Mouse (Mus musculus) liver, adult 2 months (tissue): Measurements from ENCODE around the gene Ms4a10. TPM values are rescaled to one million over a fixed set of nuclear protein-coding genes. Genes with fewer than 3 reads are reported as not detected.

Experiments
- DNase-seq: peaks from one replicate; pipeline ENCODE4 v3.0.0-alpha.2; 2011; ENCODE audit warnings: low read depth, low spot score; ENCODE audit errors: extremely low read depth
- H3K27ac ChIP-seq: fragments of 200-500 bp; replicated peaks from 2 replicates; pipeline ENCODE4 v1.5.1; 2012; ENCODE audit warnings: low read depth, mild to moderate bottlenecking, control low read depth, inconsistent platforms, low read length; ENCODE audit not compliant: insufficient read depth
- H3K27me3 ChIP-seq: fragments of 200-500 bp; 2 replicates; pipeline ENCODE4 v1.6.1; 2012; ENCODE audit warnings: mild to moderate bottlenecking, moderate library complexity, low read length, inconsistent platforms; ENCODE audit not compliant: control insufficient read depth, insufficient read depth
- H3K36me3 ChIP-seq: fragments of 200-500 bp; 2 replicates; pipeline ENCODE4 v1.6.1; 2012; ENCODE audit warnings: low read length, inconsistent platforms; ENCODE audit not compliant: control insufficient read depth, insufficient read depth
- H3K4me1 ChIP-seq: fragments of 200-500 bp; 2 replicates; pipeline ENCODE4 v1.6.1; 2011; ENCODE audit warnings: low read length; ENCODE audit not compliant: control insufficient read depth, insufficient read depth
- H3K4me3 ChIP-seq: fragments of 200-500 bp; 2 replicates; pipeline ENCODE4 v1.5.1; 2011; ENCODE audit warnings: low read depth, mild to moderate bottlenecking, control low read depth, low read length, moderate library complexity; ENCODE audit not compliant: insufficient read depth
- H3K79me2 ChIP-seq: fragments of 200-500 bp; 2 replicates; pipeline ENCODE4 v1.6.1; 2012; ENCODE audit warnings: inconsistent platforms, mild to moderate bottlenecking, low read length, moderate library complexity; ENCODE audit not compliant: control insufficient read depth, insufficient read depth
- H3K9ac ChIP-seq: fragments of 200-500 bp; 2 replicates; pipeline ENCODE4 v1.6.1; 2012; ENCODE audit warnings: low read depth, mild to moderate bottlenecking, control low read depth, inconsistent platforms, low read length
- CTCF ChIP-seq: fragments of 200-500 bp; IDR thresholded peaks from 2 replicates; pipeline ENCODE4 v1.5.1; 2011; ENCODE audit warnings: low read depth, low read length, control low read depth
- POLR2A ChIP-seq: fragments of 200-500 bp; IDR thresholded peaks from 2 replicates; pipeline ENCODE4 v1.6.1; 2011; ENCODE audit warnings: low read length, control low read depth; ENCODE audit not compliant: insufficient read depth; ENCODE audit errors: extremely low read depth
- WGBS: fragments of 180-500 bp; shearing (Covaris S2); methylation state at CpG from one replicate; pipeline ENCODE4 v1.1.7; 2018; 5-methylcytosine and 5-hydroxymethylcytosine counted together
- polyA plus RNA-seq: library from polyadenylated mRNA; depleted of rRNA; stranded (reverse); fragments of >200 nt; gene quantifications from 2 replicates; pipeline ENCODE4 v1.2.3, GENCODE M21; 2012
- total RNA-seq: library from RNA; depleted of rRNA; stranded (reverse); fragments of >200 nt; gene quantifications from 2 replicates; pipeline ENCODE4 v1.2.3, GENCODE M21; 2014

The Ms4a10 gene
- total and polyA plus RNA-seq, 2 experiments = not detected

DNA sequence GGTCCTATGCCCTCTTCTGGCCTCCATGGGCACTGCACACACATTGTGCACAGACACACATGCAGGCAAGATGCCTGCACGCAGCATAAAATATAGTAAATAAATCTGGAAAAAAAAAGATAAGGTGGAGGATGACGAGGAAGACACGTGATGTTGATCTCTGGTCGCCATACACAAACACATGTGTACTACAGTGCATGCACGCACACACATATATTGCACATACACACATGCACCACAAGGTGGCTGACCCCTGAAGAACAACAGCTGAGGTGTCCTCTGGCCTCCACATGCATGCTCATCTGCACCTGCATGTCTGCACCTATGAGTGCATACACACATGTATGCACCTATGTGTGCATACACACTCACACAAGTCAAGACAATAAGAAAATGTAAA lies 38.4 kb downstream of the Ms4a10 start:
- H3K36me3 ChIP-seq = no peaks in the 10 kb centered on the region

GRCm38 (mm10) chr19:10935029-10935428 lies 39.4 kb downstream of the Ms4a10 start:
- no peaks in the 10 kb centered on the region for H3K27me3 ChIP-seq
- H3K27ac ChIP-seq = no peak overlapping the region
- WGBS = 57% methylated on average over 5 of the region's 5 CpGs
- DNase-seq = no peak
- no peak for TF ChIP-seq POLR2A
- no peak for TF ChIP-seq CTCF
- H3K79me2 ChIP-seq = no peaks in the 10 kb centered on the region
- H3K4me3 ChIP-seq = no peak overlapping the region
- H3K36me3 ChIP-seq = no peaks in the 10 kb centered on the region
- H3K9ac ChIP-seq = no peak overlapping the region
- H3K4me1 ChIP-seq = no peaks in the 10 kb centered on the region

More for the DNA sequence above, 38.4 kb downstream of the Ms4a10 start:
- Histone ChIP-seq H3K27ac (no peak overlapping the region), H3K79me2 (no peaks in the 10 kb centered on the region), H3K4me3 (no peak overlapping the region), H3K27me3 (no peaks in the 10 kb centered on the region), H3K9ac (no peak overlapping the region), H3K4me1 (no peaks in the 10 kb centered on the region)
- DNase-seq = no peak
- WGBS = 91% methylated on average over 5 of the region's 5 CpGs
- TF ChIP-seq CTCF (peak; percentile 8; the same call in 1 of the 2 replicates), POLR2A (no peak)

- WGBS = 92% methylated on average over 2 of the region's 2 CpGs
- Histone ChIP-seq H3K79me2 (no peaks in the 10 kb centered on the region), H3K27me3 (0 out of 2 replicates have a peak, but pooled peaks cover 3% of the 10 kb centered on the region), H3K9ac (no peak overlapping the region), H3K4me3 (no peak overlapping the region), H3K36me3 (no peaks in the 10 kb centered on the region), H3K27ac (no peak overlapping the region), H3K4me1 (no peaks in the 10 kb centered on the region)
- no peak for TF ChIP-seq CTCF
- DNase-seq = no peak
These were observed 43.8 kb downstream of the Ms4a10 start for GRCm38 (mm10) chr19:10930641-10931040.

GRCm38 (mm10) chr19:10926666-10927065 lies 47.8 kb downstream of the Ms4a10 start:
- no peak for DNase-seq
- Histone ChIP-seq H3K9ac (no peak overlapping the region), H3K4me1 (no peaks in the 10 kb centered on the region), H3K36me3 (no peaks in the 10 kb centered on the region), H3K27me3 (0 out of 2 replicates have a peak, but pooled peaks cover 3% of the 10 kb centered on the region), H3K27ac (no peak overlapping the region), H3K79me2 (no peaks in the 10 kb centered on the region), H3K4me3 (no peak overlapping the region)
- TF ChIP-seq CTCF (no peak), POLR2A (no peak)
- 68% methylated on average over 4 of the region's 4 CpGs for WGBS

- Histone ChIP-seq H3K36me3 (no peaks in the 10 kb centered on the region), H3K4me3 (no peak overlapping the region), H3K4me1 (no peaks in the 10 kb centered on the region), H3K27me3 (0 out of 2 replicates have a peak, but pooled peaks cover 3% of the 10 kb centered on the region), H3K9ac (no peak overlapping the region), H3K27ac (no peak overlapping the region), H3K79me2 (no peaks in the 10 kb centered on the region)
- TF ChIP-seq CTCF (no peak), POLR2A (no peak)
- WGBS = 64% methylated on average over 6 of the region's 6 CpGs
- no peak for DNase-seq
These were observed 48.3 kb downstream of the Ms4a10 start for GRCm38 (mm10) chr19:10926123-10926621.

DNA sequence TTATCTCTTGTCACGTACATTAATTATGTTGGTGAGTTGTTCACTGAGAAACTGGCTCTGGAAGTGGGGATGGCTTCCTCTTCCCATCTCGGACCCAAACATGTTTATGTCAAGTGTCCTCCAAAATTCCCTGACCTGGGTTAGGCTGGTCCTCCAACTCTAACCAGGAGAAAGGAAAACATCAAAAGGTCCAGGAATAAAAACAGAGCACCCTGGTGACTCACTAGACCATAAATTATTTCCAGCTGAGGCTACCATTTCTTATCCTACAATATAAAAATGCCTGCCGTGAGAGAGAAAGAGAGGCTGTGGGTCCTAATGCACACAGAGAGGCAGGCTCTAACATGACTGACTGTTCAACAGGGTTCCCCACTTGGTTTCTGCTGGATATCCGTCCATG lies 50.2 kb downstream of the Ms4a10 start:
- DNase-seq = no peak
- TF ChIP-seq POLR2A (no peak), CTCF (no peak)
- Histone ChIP-seq H3K36me3 (no peaks in the 10 kb centered on the region), H3K4me3 (no peak overlapping the region), H3K27ac (no peak overlapping the region), H3K9ac (no peak overlapping the region), H3K4me1 (no peaks in the 10 kb centered on the region), H3K79me2 (no peaks in the 10 kb centered on the region), H3K27me3 (0 out of 2 replicates have a peak, but pooled peaks cover 3% of the 10 kb centered on the region)
- 64% methylated on average over 4 of the region's 4 CpGs for WGBS
